Mouse (Mus musculus): Measurements from ENCODE around the gene Zfp948. TPM values are rescaled to one million over a fixed set of nuclear protein-coding genes. Genes with fewer than 3 reads are reported as not detected.

Zfp948 gene
- total RNA-seq (2021), result 10 to 100 TPM; 10.3 to 11.4 TPM
- long read RNA-seq, experiment 1, transcript Zfp948-201 (6 exons, 2,652 nt), result major isoform, 9 of 12 reads
- long read RNA-seq, experiment 1, partial matches to known transcripts, result 0 of 12 reads
- long read RNA-seq, experiment 1, other reads (novel, unspliced or antisense), result 3 of 12 reads
- long read RNA-seq, experiment 2, partial matches to known transcripts, result 1 of 6 reads
- long read RNA-seq, experiment 2, other reads (novel, unspliced or antisense), result 1 of 6 reads

DNA sequence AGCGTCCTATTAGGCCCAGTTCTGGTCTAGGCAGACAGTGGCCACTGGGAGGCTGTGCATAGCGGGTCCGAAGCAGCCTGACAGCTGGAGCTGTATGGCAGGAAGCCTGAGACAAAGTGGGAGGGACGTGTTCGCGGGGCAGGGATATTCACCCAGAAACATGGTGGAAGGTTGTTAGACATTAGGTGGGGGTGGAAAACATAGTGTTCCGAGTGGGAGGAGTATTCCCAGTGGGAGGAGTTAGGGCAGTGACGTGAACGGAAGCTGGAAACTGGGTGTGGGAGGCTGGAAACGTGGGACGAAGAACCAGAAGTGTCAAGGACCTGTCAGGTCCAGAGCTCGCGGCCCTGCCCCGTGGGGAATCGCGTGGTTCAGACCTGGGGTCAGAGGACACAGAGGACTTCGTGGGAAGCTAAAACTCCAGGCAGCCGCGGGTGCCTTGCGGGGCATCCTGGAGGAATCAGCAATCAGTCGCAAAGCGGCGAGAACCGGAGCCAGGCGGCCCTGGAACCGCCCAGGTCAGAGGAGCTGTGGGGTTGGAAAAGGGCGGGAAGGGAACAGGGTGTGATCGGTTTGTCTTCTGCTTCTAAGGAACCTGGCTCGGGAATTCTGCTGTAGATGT, at the start of gene Zfp948:
Gene Zfp948, plus strand, starts transcription at position 281 of the 622 bp plus-strand sequence.
- DNase-seq, result peak; percentile 90

DNA sequence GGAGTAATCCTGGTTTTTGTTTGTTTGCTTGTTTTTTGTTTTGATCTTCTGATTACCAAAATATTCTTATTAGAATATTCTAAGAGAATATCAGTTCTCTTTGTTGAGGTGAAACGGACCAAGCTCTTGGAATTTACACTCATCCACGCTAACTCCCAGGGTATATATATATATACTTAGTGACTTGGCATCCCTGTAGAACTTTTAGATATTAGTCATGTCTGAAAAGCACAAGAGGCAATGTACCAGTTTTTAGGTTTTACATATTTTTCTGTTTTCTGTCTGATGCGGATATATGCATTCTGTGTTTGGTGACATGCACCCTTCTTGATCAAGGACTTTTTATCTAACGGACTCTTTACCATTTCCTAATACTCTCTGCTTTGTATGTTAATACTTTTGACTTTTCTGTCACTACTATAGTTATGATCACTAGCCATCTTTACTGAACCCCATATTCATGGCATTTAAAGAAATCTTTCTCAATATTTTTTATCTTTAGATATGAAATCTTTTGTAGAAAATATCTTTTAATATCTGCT, 49.6 kb upstream of the Zfp948 start:
- DNase-seq, result no peak

DNA sequence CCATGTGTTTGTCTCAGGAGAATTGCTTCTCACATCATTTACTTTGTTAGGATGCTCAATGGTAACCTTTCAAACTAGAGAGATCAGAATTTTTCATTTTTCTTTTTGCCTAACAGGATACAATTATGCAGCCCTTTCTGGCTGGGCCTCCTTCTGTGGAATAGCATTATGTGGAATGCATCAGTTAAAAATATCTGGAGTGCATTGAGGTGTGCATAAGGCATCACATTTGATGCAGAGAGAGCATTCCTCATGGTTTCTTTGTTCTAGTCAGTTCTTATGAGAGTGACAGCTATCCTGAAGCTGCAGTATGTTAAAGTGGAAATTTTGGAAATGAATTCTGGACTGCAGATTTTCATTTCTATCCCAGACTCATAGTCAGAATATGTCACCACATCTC, 40.5 kb upstream of the Zfp948 start:
- no peak for DNase-seq

DNA sequence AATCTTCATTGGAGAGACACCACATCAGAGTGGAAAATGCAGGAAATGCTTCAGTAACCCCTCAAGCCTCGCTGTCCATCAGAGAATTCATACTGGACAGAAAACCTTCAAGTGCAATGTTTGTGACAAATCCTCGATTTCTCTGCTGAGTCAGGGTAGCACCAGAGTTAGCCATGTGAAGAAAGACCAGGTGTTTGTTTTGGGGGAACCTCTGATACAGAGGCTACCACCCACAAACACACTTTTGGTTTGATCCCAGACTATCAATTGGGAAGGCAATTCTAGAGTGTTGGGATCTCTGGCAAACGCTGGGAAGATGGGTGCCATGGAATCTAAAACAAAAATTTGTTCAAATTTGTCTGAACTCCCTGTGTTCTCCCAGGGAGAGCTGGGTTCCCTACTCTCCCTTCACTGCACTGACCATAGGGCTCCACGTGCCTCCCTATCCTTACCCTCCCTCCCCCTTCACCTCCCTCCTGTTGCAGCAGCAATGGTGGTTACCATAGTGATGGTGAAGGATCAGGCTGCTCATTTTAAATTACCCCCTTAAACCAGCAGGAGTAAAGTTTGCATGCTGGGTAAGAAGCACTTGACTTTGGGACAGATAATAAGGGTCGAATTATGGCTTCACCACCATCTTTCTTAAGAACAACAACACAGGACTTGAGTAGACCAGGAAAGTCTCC, 36.0 kb upstream of the Zfp948 start:
- no peak for DNase-seq

DNA sequence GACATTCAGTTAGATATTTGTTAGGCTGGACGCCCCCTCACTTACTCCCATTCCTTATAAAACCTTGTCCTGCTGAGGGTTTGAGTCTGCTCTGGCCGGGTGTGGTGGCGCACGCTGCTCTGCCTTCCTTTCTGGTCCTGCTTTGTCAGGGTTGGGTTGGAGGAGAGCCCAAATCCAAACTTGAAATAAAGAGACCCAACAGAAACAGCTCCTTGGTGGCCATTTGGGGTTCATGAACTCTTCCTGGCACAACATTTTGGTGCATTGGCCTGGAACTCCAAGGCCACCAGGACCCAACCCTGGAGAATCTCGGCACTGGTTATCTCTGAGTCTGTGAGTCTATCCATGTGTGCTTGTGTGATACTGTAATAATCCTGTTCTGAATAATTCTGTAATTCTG, 35.2 kb upstream of the Zfp948 start:
- peak; percentile 42 for DNase-seq

DNA sequence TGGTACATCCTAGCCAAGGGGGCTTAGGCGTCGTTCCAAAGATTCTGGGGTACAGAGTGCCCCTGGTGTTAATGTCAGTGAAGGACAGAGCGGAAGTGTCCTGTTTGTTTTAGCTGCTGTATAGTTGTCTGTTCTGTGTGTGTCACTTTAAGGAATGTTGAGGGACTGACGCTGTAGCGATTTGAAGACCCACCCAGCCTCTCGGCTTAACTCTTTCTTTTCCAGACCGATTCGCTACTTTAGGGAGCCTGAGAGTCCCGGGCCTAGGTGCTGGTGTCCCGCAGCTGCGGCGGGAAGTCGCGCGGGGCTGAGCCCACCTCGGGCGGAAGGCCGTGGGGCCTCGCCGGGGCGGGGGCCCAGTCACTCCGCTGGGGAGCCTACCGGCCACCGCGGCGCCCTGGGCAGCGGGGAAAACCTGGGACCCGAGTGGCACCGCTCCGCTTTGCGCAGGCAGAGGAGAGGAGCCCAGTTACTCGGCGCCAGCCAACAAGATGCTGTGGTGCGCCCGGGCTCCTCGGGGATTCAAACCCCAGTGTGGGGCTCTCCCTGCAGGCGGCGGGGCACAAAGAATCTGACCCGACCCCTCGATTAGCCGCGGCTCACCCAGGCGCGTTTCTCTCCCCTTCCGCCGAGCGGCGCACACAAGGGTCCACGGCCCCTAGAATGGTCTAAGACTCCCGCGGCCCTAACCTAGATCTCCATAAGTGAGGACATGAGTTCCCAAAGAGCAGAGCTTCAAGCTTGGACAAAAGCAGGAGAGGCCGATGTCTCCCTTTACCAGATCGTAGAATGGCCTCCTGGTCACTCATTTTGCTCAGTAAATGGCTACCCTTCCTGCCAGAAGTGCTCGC, 34.5 kb upstream of the Zfp948 start:
- peak; percentile 80 for DNase-seq

DNA sequence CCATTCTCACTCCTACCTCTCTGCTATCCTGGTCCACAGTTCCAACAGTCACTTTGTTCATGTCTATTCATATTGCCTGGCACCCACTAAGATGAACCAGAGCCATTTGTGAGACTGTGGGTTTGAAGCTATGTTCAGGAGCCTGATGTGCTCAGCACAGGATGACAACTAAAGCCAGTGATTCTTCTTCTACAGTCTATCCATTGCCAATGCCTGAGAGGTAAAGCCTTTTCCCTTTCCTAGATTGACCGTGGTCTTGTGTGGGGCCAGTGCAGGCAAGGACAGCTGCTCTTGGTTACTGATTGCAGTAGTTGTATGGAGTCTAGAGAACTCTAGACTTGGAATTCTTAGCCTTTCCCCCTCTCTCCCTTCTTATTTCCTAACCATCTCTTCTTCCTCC, 32.8 kb upstream of the Zfp948 start:
- DNase-seq, result no peak

DNA sequence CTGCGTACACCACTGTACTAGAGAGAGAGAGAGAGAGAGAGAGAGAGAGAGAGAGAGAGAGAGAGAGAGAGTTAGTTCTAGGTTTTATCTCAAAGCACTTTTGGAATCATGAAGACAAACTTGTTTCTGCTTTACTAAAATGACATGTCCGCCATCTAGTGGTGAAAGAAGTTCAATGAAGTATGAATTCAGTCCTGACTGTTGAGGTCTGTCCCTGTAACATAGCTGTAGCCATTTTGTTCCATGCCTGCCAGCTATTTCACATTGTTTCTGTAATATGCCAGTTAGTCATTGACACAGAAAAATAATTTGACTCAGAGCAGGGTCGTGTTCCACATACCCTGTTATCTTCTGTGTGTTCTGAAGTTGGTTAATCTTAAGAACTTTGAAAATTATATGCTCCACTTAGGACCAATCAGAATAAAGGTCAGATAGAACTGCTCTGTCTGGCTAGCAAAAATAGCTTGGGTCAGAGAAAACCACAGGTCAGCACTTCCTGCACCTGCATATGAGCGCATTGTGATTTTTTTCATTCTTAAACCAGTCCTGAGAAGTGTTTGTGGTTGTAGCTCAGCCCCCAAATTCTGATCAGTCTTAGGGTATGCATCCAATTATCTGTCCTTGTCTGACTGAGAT, 32.2 kb upstream of the Zfp948 start:
- DNase-seq, result peak; percentile 42

DNA sequence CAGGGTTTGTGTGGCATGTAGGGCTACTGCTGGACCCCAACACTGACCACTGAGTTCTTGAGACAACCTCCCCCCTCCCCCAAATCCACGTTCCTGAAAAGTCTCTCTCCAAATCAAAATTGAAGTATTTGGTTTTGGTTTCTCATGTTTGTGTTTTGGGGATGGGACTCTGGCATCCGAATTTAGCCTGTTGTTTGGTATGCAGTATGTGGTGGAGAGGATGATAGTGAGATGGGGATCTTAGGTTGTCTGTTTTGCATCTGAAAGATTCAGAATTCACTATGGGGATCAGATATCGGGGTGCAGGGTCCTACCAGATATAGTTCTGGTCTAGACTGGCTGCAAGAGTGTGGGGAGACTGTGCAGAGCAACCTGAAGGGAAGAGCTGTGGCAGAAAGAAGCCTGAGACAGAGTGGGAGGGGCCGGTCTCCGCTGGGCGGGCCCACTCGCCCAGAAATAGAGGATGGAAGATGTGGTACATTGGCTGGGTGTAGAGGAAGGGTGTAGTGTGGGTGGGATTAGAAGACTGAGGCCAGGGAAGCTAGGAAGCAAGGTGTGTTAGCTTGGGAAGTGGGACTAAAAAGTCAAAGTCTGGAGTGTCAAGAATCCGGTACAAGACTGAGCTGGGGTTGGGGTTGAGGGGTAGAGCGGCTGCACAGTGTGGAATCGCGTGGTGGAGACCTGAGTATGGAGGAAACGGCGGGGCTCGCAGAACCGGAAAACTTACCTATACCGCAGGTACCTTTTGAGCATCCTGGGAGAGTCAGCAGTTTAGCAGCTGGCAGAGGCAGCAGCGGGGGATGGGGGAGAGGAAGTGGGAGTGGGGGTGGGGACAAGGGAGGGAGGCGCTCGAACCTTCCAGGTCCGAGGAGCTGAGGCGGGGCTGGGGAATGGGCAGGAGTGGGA, 31.5 kb upstream of the Zfp948 start, which contains the start of gene Zfp52:
Gene Zfp52, plus strand, starts transcription at position 444 of the 906 bp plus-strand sequence.
- peak; percentile 84 for DNase-seq

DNA sequence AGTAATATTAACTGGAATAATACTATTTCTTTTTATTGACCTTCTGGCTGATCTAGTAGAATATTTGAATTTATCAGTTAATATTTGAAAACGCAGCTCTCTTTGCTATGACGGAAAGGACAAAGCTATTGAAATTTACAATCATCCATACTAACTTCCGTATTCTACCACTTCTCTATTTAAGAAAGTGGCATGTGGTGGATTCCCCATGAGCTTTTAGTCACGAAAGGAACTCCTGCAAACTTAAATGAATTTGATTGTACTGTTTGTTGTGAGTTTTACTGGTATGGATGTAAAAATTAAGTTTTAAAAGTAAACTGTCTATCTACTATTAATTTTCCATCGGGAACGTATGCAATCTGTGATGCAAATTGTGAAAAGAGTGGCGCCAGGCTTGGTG, 30.7 kb upstream of the Zfp948 start:
- no peak for DNase-seq

DNA sequence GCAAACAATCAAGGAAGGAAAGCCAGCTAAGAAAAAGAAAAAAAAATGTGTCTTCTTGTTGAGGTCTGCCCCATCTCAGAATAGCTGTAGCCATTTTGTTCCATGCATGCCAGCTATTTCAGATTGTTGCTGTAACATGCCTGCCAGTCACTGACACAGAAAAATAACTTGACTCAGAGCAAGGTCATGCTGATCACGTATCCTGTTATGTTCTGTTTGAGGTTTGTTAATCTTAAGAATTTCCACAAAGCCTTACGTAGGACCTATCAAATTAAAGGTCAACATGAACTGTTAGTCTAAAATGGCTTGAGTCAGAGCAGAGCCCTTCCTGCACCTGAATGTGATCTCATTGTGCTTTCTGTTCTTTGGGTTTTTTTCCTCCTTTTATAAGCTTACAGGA, 30.1 kb upstream of the Zfp948 start:
- peak; percentile 28 for DNase-seq

DNA sequence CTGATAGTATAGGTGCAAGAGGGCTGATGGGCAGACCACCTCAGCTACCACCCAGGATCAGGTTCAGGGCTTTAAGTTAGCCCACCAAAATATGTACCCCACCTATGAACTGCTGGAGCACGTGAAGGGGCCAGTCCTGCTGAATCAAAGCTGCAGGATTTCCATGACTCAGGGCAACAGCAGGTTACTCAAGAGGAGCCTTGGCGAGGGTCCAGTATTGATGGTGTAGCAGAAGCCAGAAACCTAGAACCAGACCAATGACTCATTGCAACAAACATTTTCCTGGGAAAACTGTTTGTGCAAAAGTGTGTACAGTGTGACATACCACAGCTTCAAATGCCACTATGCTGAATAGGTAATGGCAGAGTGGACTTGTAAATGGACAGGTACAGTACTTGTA, 9.0 kb upstream of the Zfp948 start:
- peak; percentile 70 for DNase-seq

DNA sequence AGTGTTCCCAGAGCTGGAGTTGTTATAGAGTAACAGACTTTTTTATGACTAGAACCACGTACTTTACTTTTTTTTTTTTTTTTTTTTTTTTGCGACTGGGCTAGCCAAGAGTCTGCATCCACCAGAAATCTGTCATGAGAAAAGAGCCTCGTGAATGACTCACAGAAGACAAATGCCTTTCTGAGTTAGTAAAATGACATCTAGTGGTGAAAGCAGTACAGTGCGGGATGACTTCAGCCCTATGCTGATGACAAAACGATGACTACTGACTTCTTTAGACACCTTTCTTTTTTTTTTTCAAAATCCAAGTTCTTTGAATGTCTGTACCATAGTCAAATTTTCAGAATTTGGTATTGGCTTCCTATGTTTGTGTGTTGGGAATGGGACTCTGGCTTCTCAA, 588 bp upstream of the Zfp948 start:
- DNase-seq, result peak; percentile 52

DNA sequence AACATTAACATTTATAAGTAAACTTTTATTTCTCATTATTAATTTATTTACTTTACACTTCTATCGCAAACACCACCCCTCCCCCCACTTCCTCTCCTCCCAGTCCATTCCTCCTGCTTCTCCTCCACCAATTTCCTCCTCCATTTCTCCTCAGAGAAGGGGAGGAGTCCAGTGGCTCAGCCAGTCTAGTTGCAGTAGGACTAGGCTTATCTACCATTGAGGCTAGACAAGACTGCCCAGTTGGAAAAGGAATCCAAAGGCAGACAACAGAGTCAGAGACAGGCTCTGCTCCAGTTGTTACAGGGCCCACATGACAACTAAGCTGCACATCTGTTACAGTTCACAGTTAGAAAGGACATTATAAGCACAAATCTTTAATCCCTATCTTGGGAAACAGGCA, 888 bp downstream of the Zfp948 start:
- DNase-seq, result peak; percentile 31

DNA sequence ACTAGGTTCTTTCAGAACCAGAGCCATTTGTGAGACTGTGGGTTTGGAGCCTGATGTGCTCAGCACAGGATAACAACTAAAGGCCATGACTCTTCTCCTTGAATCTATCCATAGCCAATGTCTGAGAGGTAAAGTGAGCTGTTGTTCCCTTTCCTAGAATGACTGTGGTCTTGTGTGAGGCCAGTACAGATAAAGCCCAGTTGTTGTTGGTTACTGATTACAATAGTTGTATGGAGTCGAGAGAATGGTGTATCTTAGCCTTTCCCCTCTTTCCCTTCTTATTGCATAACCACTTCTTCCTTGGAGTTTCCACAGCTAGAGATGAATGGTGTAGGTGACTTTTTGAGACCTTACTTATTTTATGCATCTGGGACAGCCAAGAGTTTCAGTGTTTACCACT, 12.3 kb downstream of the Zfp948 start:
- DNase-seq, result no peak

DNA sequence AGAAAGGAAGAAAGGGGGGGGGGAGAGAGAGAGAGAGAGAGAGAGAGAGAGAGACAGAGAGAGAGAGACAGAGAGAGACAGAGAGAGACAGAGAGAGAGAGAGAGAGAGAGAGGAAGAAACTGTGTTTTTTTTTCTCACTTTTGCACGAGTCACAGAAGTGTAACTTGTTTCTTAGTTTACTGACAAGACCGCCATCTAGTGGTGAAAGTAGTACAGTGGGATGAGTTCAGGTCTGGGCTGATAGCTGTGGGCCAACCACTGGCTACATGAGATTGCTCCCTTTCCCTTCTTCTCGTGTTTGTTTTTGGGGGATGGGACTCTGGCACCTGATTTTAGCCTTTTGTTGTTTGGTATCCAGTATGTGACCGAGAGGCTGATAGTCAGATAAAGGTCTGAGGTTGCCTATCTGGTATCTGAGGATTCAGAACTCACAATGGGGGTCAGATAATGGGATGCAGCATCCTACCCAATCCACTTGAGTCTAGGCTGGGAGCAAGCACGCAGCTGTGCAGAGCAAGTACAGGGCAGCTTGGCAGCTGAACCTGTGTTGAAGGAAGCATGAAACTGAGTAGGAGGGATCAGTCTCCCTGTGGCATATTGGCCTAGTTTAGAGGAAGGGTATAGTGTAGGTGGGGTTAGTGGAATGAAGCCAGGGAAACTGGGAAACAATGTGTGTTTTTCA, 12.8 kb downstream of the Zfp948 start:
- DNase-seq, result peak; percentile 48

DNA sequence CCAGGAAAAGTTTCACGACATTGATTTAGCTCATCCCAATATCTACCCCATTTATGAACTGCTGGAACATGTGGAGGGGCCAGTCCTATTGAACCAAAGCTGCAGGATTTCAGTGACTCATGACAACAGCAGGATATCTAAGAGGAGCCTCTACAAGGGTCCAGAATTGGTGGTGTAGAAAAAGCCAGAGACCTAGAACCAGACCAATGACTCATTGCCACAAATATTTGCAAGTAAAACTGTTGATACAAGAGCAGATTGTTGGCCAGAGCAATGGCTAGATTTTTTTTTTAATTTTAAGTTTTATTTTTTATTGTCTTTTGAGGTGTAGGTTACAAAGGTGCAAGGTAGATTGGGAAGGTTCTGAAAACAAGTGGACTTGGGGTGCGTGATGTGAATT, 18.7 kb downstream of the Zfp948 start:
- no peak for DNase-seq

DNA sequence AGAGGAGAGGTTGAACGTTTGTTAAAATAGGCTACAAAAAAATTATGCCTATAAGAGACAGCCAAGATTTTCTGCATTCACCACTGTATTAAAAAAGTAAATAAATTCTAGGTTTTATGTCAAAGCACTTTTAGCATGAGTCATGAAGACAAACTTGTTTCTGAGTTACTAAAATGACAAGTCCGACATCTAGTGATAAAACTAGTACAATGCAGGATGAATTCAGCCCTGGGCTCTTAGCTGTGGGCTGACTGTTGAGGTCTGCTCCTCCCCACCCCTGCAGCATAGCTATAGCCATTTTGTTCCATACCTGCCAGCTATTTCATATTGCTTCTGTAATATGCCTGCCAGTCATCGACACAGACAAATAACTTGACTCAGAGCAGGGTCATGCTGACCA, 49.5 kb downstream of the Zfp948 start:
- DNase-seq, result no peak

DNA sequence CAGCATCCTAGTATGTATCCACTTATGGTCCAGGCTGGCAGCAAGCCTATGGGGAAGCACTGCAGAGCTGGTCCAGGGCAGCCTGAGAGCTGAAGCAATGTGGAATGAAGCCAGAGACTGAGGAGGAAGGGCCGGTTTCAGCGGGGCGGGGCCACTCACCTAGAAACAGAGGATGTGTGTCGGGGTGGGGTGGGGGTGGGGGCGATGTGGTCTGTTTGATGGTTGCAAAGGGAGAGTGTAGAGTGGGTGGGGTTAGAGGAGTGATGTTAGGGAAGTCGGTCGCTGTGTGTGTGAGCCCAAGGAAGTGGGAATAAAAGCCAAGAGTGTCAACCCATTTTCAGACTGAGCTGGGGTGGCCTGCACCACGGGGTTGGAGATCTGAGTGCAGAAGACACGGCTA, 50.5 kb downstream of the Zfp948 start:
- DNase-seq, result no peak

DNA sequence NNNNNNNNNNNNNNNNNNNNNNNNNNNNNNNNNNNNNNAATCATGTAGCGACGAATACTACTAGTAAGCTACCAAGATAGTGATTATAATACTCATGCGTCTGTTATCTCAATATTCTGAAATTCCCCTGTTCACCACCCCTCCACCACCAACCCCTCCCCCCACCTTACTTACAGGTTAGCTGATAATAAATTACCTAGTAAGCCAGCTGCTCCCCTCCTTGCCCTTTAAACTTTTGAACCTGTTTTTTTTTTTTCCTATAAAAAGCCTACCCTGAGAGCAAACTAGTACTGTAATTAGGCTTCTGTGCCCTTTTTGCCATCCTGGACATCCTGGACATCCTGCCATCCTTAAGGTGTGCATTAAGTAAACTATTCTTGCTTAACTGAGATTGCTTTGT, 56.8 kb downstream of the Zfp948 start:
- no peak for DNase-seq

Data from adrenal gland, postnatal 10 days (tissue).